In genomic region chr2:110979610-110980009, GRCm38 (mm10) we compare ENCODE assay signal across 23 mouse cellular contexts. TPM values are rescaled to one million over a fixed set of nuclear protein-coding genes. Genes with fewer than 3 reads are reported as not detected.
"Had no signal": no experiment of that assay in that cellular context is flagged by ENCODE, and none has a peak within 500 bp of the region (broad histone marks: within the 10 kb centered on the region; RNA-seq: fewer than 3 reads in every experiment).

No protein-coding gene starts in this region.

- ATAC-seq: forebrain, embryonic 13.5 days; forebrain, embryonic 14.5 days; forebrain, embryonic 15.5 days; forebrain, embryonic 16.5 days; forebrain, postnatal 0 days had no signal

- DNase-seq: cerebellum, adult 8-10 months; cerebellum, adult 9-10 months; cerebellum, adult 9-11 months; cerebellum, postnatal 10 days; cerebellum, postnatal 14 days; cerebellum, postnatal 25 days; cerebellum, postnatal 36 days; embryo, embryonic 11 days; forebrain, postnatal 0 days; gastrocnemius, adult 2 months; gastrocnemius, postnatal 10 days; gastrocnemius, postnatal 14 days; gastrocnemius, postnatal 25 days; gastrocnemius, postnatal 36 days; heart, adult 11 months; heart, adult 18-20 months; heart, adult 2 months had no signal

RNA-seq across cellular contexts. Expression of gene Ano3, which starts 28.9 kb away (rescaled TPM):
- total RNA-seq: common myeloid progenitor, adult 5-6 weeks; gastrocnemius, postnatal 36 days; granulocyte monocyte progenitor cell, adult 5-6 weeks had no signal
